ENCODE assay signal across 10 mouse cellular contexts in genomic region chr13:76810496-76810939, GRCm38 (mm10).
DNase-seq lines count a peak whose midpoint lies in the region; ATAC-seq lines count a peak whose summit lies in the region.
"Had no signal": no experiment of that assay in that cellular context is flagged by ENCODE, and none has a peak within 500 bp of the region (broad histone marks: within the 10 kb centered on the region; RNA-seq: fewer than 3 reads in every experiment).

No protein-coding gene starts in this region.

- peak; percentile 68 for ATAC-seq in heart, embryonic 11.5 days (replicated peaks; ENCODE audit: insufficient number of reproducible peaks, low FRiP score, low TSS enrichment)
- ATAC-seq in forebrain, embryonic 11.5 days (replicated peaks; ENCODE audit: low FRiP score) = peak; percentile 87
- ATAC-seq in kidney, embryonic 14.5 days (ENCODE audit: low FRiP score, low TSS enrichment) = peak; percentile 97
- peak; percentile 87 for ATAC-seq in neural tube, embryonic 12.5 days (ENCODE audit: low FRiP score, low read depth)

- no peaks in the 10 kb centered on the region for H3K9me3 ChIP-seq in heart, embryonic 11.5 days (replicated peaks; ENCODE audit: control insufficient read depth, low read length)
- no peaks in the 10 kb centered on the region for H3K9me3 ChIP-seq in forebrain, embryonic 11.5 days (ENCODE audit: control insufficient read depth, low read length)
- no peaks in the 10 kb centered on the region for H3K9me3 ChIP-seq in kidney, embryonic 14.5 days (ENCODE audit: control insufficient read depth, low read length)
- H3K9me3 ChIP-seq in neural tube, embryonic 12.5 days = no peaks in the 10 kb centered on the region
- H3K9me3 ChIP-seq: G1E had no signal

- H3K4me3 ChIP-seq in heart, embryonic 11.5 days (ENCODE audit: low read depth, low read length) = no peak overlapping the region
- no peak overlapping the region for H3K4me3 ChIP-seq in forebrain, embryonic 11.5 days (ENCODE audit: low read depth, low read length)
- no peak overlapping the region for H3K4me3 ChIP-seq in kidney, embryonic 14.5 days (ENCODE audit: low read length)
- H3K4me3 ChIP-seq in neural tube, embryonic 12.5 days = no peak overlapping the region
- H3K4me3 ChIP-seq: erythroblast, embryonic 14.5 days had no signal

- 0 out of 2 replicates have a peak overlapping the region, but pooled peaks have one; percentile 10 for H3K9ac ChIP-seq in heart, embryonic 11.5 days (ENCODE audit: low read depth, low read length)
- H3K9ac ChIP-seq in forebrain, embryonic 11.5 days (ENCODE audit: low read length) = no peak overlapping the region
- H3K9ac ChIP-seq in kidney, embryonic 14.5 days (ENCODE audit: low read depth, low read length) = no peak overlapping the region
- no peak overlapping the region for H3K9ac ChIP-seq in neural tube, embryonic 12.5 days

- intact Hi-C loops in heart, postnatal 25 days (cut with DNase I) = no loop called here
- intact Hi-C loops in left cerebral cortex, postnatal 14 days (cut with DNase I) = no loop called here

- no peaks in the 10 kb centered on the region for H3K36me3 ChIP-seq in heart, embryonic 11.5 days (ENCODE audit: control insufficient read depth, insufficient read depth, low read length)
- no peaks in the 10 kb centered on the region for H3K36me3 ChIP-seq in forebrain, embryonic 11.5 days (ENCODE audit: control insufficient read depth, insufficient read depth, low read length)
- H3K36me3 ChIP-seq in kidney, embryonic 14.5 days (ENCODE audit: control insufficient read depth, insufficient read depth, low read length) = no peaks in the 10 kb centered on the region
- H3K36me3 ChIP-seq in neural tube, embryonic 12.5 days = no peaks in the 10 kb centered on the region
- H3K36me3 ChIP-seq: G1E had no signal

- 14% methylated on average over 7 of the region's 7 CpGs for WGBS in heart, embryonic 11.5 days (ENCODE audit: insufficient replicate concordance)
- WGBS in forebrain, embryonic 11.5 days = under 1% methylated on average over 7 of the region's 7 CpGs
- 5% methylated on average over 7 of the region's 7 CpGs for WGBS in kidney, embryonic 14.5 days
- WGBS in neural tube, embryonic 12.5 days = under 1% methylated on average over 7 of the region's 7 CpGs

- H3K4me2 ChIP-seq in heart, embryonic 11.5 days = peak overlapping the region; percentile 22; the same call in 1 of the 2 replicates
- H3K4me2 ChIP-seq in forebrain, embryonic 11.5 days (ENCODE audit: low read depth, low read length, severe bottlenecking) = peak overlapping the region; percentile 5; the same call in 1 of the 2 replicates
- H3K4me2 ChIP-seq in kidney, embryonic 14.5 days (replicated peaks; ENCODE audit: low read depth, low read length) = no peak overlapping the region
- peak overlapping the region; percentile 41 for H3K4me2 ChIP-seq in neural tube, embryonic 12.5 days (replicated peaks)

- peak overlapping the region; percentile 35; the same call in 1 of the 2 replicates for H3K27ac ChIP-seq in heart, embryonic 11.5 days (ENCODE audit: low read depth, low read length)
- H3K27ac ChIP-seq in forebrain, embryonic 11.5 days (ENCODE audit: low read depth, low read length) = peak overlapping the region; percentile 25; the same call in 1 of the 2 replicates
- peak overlapping the region; percentile 74 for H3K27ac ChIP-seq in kidney, embryonic 14.5 days (ENCODE audit: low read depth, low read length)
- H3K27ac ChIP-seq in neural tube, embryonic 12.5 days = no peak overlapping the region; the same call in 1 of the 2 replicates

- DNase-seq in heart, postnatal 25 days (ENCODE audit: low spot score) = no peak
- peak; percentile 76 for DNase-seq in forebrain, embryonic 11.5 days (ENCODE audit: low spot score)
- DNase-seq in left cerebral cortex, postnatal 14 days (ENCODE audit: low spot score in 2 of 2) = no peak
- DNase-seq in right cerebral cortex, adult 18-20 months = no peak
- DNase-seq in left cerebral cortex, adult 18-20 months (ENCODE audit: low spot score in 2 of 2) = no peak

- H3K4me1 ChIP-seq in heart, embryonic 11.5 days (ENCODE audit: control insufficient read depth, insufficient read depth, low read length) = peaks cover 5% of the 10 kb centered on the region; the same call in 1 of the 2 replicates
- H3K4me1 ChIP-seq in forebrain, embryonic 11.5 days (replicated peaks; ENCODE audit: control insufficient read depth, insufficient read depth, low read length) = peaks cover 6% of the 10 kb centered on the region; the same call in 1 of the 2 replicates
- peaks cover 14% of the 10 kb centered on the region for H3K4me1 ChIP-seq in kidney, embryonic 14.5 days (ENCODE audit: control insufficient read depth, insufficient read depth, low read length)
- peaks cover 14% of the 10 kb centered on the region for H3K4me1 ChIP-seq in neural tube, embryonic 12.5 days

- no peaks in the 10 kb centered on the region for H3K27me3 ChIP-seq in heart, embryonic 11.5 days (ENCODE audit: control insufficient read depth, insufficient read depth, low read length)
- peaks cover 2% of the 10 kb centered on the region; the same call in 1 of the 2 replicates for H3K27me3 ChIP-seq in forebrain, embryonic 11.5 days (ENCODE audit: control insufficient read depth, insufficient read depth, low read length)
- H3K27me3 ChIP-seq in kidney, embryonic 14.5 days (ENCODE audit: control insufficient read depth, insufficient read depth, low read length) = no peaks in the 10 kb centered on the region
- no peaks in the 10 kb centered on the region for H3K27me3 ChIP-seq in neural tube, embryonic 12.5 days (replicated peaks)
